31 mouse cellular contexts compared by ENCODE assay signal in the genomic region with DNA sequence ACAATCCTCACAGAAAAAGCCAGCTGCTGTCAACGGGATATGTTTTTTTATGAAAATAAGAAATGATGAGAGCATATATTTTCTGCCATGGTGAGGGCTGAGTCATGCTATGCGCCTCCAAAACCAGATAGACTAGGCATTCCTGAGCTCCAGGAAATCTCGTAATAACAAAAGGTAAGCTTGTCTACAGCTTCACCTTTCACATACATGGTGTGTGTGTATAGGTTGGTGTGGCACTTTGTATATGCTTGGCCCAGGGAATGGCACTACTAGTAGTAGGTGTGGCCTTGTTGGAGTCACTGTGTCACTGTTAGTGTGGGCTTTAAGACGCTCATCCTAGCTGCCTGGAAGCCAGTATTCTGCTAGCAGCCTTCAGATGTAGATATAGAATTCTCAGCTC.
"Had no signal": no experiment of that assay in that cellular context is flagged by ENCODE, and none has a peak within 500 bp of the region (broad histone marks: within the 10 kb centered on the region; RNA-seq: fewer than 3 reads in every experiment).

No protein-coding gene starts in this region.

- H3K4me1 ChIP-seq: limb, embryonic 10.5 days; limb, embryonic 12.5 days; limb, embryonic 13.5 days; limb, embryonic 15.5 days; liver, embryonic 12.5 days; liver, embryonic 13.5 days; liver, embryonic 15.5 days; lung, embryonic 15.5 days; megakaryocyte, embryonic 14.5 days; midbrain, embryonic 10.5 days; midbrain, embryonic 12.5 days; midbrain, embryonic 13.5 days; midbrain, embryonic 15.5 days had no signal

- DNase-seq: left cerebral cortex, postnatal 4 days; liver, embryonic 13.5 days; liver, postnatal 0 days; lung, adult 18-20 months; lung, adult 2 months; lung, embryonic 14.5 days; lung, postnatal 10 days; lung, postnatal 14 days; lung, postnatal 36 days; lung, postnatal 4 days; midbrain, embryonic 14.5 days had no signal

- H3K27me3 ChIP-seq: limb, embryonic 12.5 days; limb, embryonic 13.5 days; limb, embryonic 15.5 days; liver, embryonic 12.5 days; liver, embryonic 13.5 days; liver, embryonic 15.5 days; lung, embryonic 15.5 days; midbrain, embryonic 12.5 days; midbrain, embryonic 13.5 days; midbrain, embryonic 15.5 days had no signal

- H3K9me3 ChIP-seq: limb, embryonic 10.5 days; limb, embryonic 12.5 days; limb, embryonic 13.5 days; limb, embryonic 15.5 days; liver, embryonic 12.5 days; liver, embryonic 13.5 days; liver, embryonic 15.5 days; lung, embryonic 15.5 days; megakaryocyte, embryonic 14.5 days; midbrain, embryonic 10.5 days; midbrain, embryonic 12.5 days; midbrain, embryonic 13.5 days; midbrain, embryonic 15.5 days had no signal

- H3K4me2 ChIP-seq: limb, embryonic 12.5 days; limb, embryonic 13.5 days; limb, embryonic 15.5 days; liver, embryonic 11.5 days; liver, embryonic 12.5 days; liver, embryonic 13.5 days; liver, embryonic 15.5 days; lung, embryonic 14.5 days; lung, embryonic 15.5 days; midbrain, embryonic 11.5 days; midbrain, embryonic 12.5 days; midbrain, embryonic 13.5 days; midbrain, embryonic 15.5 days had no signal

- H3K27ac ChIP-seq: left cerebral cortex, adult 2 months; limb, embryonic 10.5 days; limb, embryonic 12.5 days; limb, embryonic 13.5 days; limb, embryonic 15.5 days; liver, embryonic 12.5 days; liver, embryonic 13.5 days; liver, embryonic 14.5 days; liver, embryonic 15.5 days; lung, embryonic 15.5 days; macrophage; midbrain, embryonic 10.5 days; midbrain, embryonic 12.5 days; midbrain, embryonic 13.5 days; midbrain, embryonic 15.5 days had no signal

- H3K4me3 ChIP-seq: left cerebral cortex, adult 2 months; limb, embryonic 10.5 days; limb, embryonic 12.5 days; limb, embryonic 13.5 days; limb, embryonic 15.5 days; liver, embryonic 12.5 days; liver, embryonic 13.5 days; liver, embryonic 15.5 days; lung, embryonic 15.5 days; midbrain, embryonic 10.5 days; midbrain, embryonic 12.5 days; midbrain, embryonic 13.5 days; midbrain, embryonic 15.5 days; myocyte had no signal

- H3K36me3 ChIP-seq: limb, embryonic 10.5 days; limb, embryonic 12.5 days; limb, embryonic 13.5 days; limb, embryonic 15.5 days; liver, embryonic 12.5 days; liver, embryonic 13.5 days; liver, embryonic 15.5 days; lung, embryonic 15.5 days; midbrain, embryonic 10.5 days; midbrain, embryonic 12.5 days; midbrain, embryonic 13.5 days; midbrain, embryonic 15.5 days had no signal

- ATAC-seq: liver, embryonic 12.5 days; liver, postnatal 0 days; lung, postnatal 0 days; midbrain, embryonic 13.5 days; midbrain, embryonic 15.5 days; midbrain, embryonic 16.5 days had no signal

- H3K9ac ChIP-seq: limb, embryonic 12.5 days; limb, embryonic 13.5 days; limb, embryonic 15.5 days; liver, embryonic 12.5 days; liver, embryonic 13.5 days; liver, embryonic 14.5 days; liver, embryonic 15.5 days; liver, postnatal 0 days; lung, embryonic 14.5 days; lung, embryonic 15.5 days; midbrain, embryonic 12.5 days; midbrain, embryonic 13.5 days; midbrain, embryonic 15.5 days had no signal
